Mouse (Mus musculus): ENCODE results near the gene Fam186b.

Fam186b gene

GRCm38 (mm10) chr15:99295484-99295981 lies at the start of gene Fam186b:
Gene Fam186b (minus strand): TSS chr15:99295888.
- no peak for DNase-seq (ENCODE audit: low read depth, low spot score)

- DNase-seq (ENCODE audit: low read depth, low spot score) = no peak
Observed at GRCm38 (mm10) chr15:99344961-99345360, 49.3 kb upstream of the Fam186b start.

- DNase-seq (ENCODE audit: low read depth, low spot score) = no peak
Observed at GRCm38 (mm10) chr15:99344148-99344870, 48.6 kb upstream of the Fam186b start.

GRCm38 (mm10) chr15:99343414-99344147 lies 47.9 kb upstream of the Fam186b start:
- no peak for DNase-seq (ENCODE audit: low read depth, low spot score)

GRCm38 (mm10) chr15:99342194-99342981 lies 46.7 kb upstream of the Fam186b start:
- no peak for DNase-seq (ENCODE audit: low read depth, low spot score)

- DNase-seq (ENCODE audit: low read depth, low spot score) = peak; percentile 70
Observed at GRCm38 (mm10) chr15:99341102-99341501, 45.4 kb upstream of the Fam186b start.

- no peak for DNase-seq (ENCODE audit: low read depth, low spot score)
Observed at GRCm38 (mm10) chr15:99339669-99340068, 44.0 kb upstream of the Fam186b start.

- DNase-seq (ENCODE audit: low read depth, low spot score) = no peak
Observed at GRCm38 (mm10) chr15:99338916-99339315, 43.2 kb upstream of the Fam186b start.

GRCm38 (mm10) chr15:99335801-99336320 lies 40.2 kb upstream of the Fam186b start:
- peak; percentile 59 for DNase-seq (ENCODE audit: low read depth, low spot score)

- peak; percentile 42 for DNase-seq (ENCODE audit: low read depth, low spot score)
Observed at GRCm38 (mm10) chr15:99334500-99334899, 38.8 kb upstream of the Fam186b start.

- DNase-seq (ENCODE audit: low read depth, low spot score) = no peak
Observed at GRCm38 (mm10) chr15:99333676-99334065, 38.0 kb upstream of the Fam186b start.

- peak; percentile 88 for DNase-seq (ENCODE audit: low read depth, low spot score)
Observed at GRCm38 (mm10) chr15:99332921-99333675, 37.4 kb upstream of the Fam186b start.

GRCm38 (mm10) chr15:99332111-99332510 lies 36.4 kb upstream of the Fam186b start:
- DNase-seq (ENCODE audit: low read depth, low spot score) = no peak

GRCm38 (mm10) chr15:99331341-99331740 lies 35.7 kb upstream of the Fam186b start:
- DNase-seq (ENCODE audit: low read depth, low spot score) = no peak

- no peak for DNase-seq (ENCODE audit: low read depth, low spot score)
Observed at GRCm38 (mm10) chr15:99330324-99330723, 34.6 kb upstream of the Fam186b start.

- no peak for DNase-seq (ENCODE audit: low read depth, low spot score)
Observed at GRCm38 (mm10) chr15:99328011-99328410, 32.3 kb upstream of the Fam186b start.

GRCm38 (mm10) chr15:99326959-99327358 lies 31.3 kb upstream of the Fam186b start:
- DNase-seq (ENCODE audit: low read depth, low spot score) = peak; percentile 84

- no peak for DNase-seq (ENCODE audit: low read depth, low spot score)
Observed at GRCm38 (mm10) chr15:99326407-99326806, 30.7 kb upstream of the Fam186b start.

- DNase-seq (ENCODE audit: low read depth, low spot score) = no peak
Observed at GRCm38 (mm10) chr15:99325598-99325997, 29.9 kb upstream of the Fam186b start.

- no peak for DNase-seq (ENCODE audit: low read depth, low spot score)
Observed at GRCm38 (mm10) chr15:99324151-99324550, 28.5 kb upstream of the Fam186b start.

- DNase-seq (ENCODE audit: low read depth, low spot score) = no peak
Observed at GRCm38 (mm10) chr15:99320978-99321377, 25.3 kb upstream of the Fam186b start.
